ENCODE assay signal across 23 mouse cellular contexts in the genomic region with DNA sequence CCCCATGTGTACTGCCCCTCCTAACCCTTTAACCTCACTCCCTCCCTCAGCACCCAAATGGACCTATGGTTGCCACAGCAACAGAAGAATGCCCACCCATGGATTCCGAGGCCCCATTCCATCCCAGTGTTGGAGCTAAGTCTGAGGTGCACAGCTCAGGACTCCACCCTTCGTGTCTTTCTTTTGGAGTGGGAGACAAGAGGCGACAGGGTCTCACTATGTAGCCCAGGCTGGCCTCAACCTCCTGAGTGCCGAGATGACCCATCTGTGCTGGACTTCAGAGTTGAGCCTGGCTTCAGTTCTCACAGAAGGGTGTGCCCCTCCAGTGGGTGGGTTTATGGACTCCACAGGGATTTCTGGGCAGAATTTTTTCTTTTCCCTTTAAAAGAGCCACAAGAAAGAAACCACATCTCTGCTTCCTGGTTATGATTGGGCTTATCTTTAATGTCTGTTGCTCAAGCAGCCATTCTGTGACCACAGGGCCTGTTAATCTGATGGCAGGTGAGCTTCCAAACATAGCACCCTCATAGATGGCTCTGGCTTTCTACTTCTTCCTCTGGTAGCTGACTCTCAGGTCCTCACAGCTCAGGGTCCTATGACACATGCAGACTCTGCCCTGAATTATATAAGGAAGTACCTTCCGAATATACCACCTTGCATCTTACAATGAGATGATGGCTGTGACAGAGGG. TPM values are rescaled to one million over a fixed set of nuclear protein-coding genes. Genes with fewer than 3 reads are reported as not detected.
DNase-seq lines count a peak whose midpoint lies in the region; ATAC-seq and TF ChIP-seq lines count a peak whose summit lies in the region.
"Had no signal": no experiment of that assay in that cellular context is flagged by ENCODE, and none has a peak within 500 bp of the region (broad histone marks: within the 10 kb centered on the region; RNA-seq: fewer than 3 reads in every experiment).

Gene Theg, minus strand, starts transcription at position 271 of the 691 bp plus-strand sequence.

- H3K4me1 ChIP-seq in heart, embryonic 10.5 days = no peaks in the 10 kb centered on the region
- H3K4me1 ChIP-seq in testis, adult 2 months (ENCODE audit: control insufficient read depth, insufficient read depth, low read length) = peaks cover 5% of the 10 kb centered on the region
- H3K4me1 ChIP-seq in intestine, postnatal 0 days (replicated peaks; ENCODE audit: control insufficient read depth, insufficient read depth, low read length) = no peaks in the 10 kb centered on the region
- no peaks in the 10 kb centered on the region for H3K4me1 ChIP-seq in hindbrain, embryonic 11.5 days (replicated peaks; ENCODE audit: control insufficient read depth, insufficient read depth, low read length)
- H3K4me1 ChIP-seq: embryonic facial prominence, embryonic 10.5 days; forebrain, embryonic 15.5 days; heart, embryonic 13.5 days; hindbrain, embryonic 13.5 days had no signal

- H3K36me3 ChIP-seq in heart, embryonic 10.5 days = no peaks in the 10 kb centered on the region
- no peaks in the 10 kb centered on the region for H3K36me3 ChIP-seq in testis, adult 2 months (ENCODE audit: control insufficient read depth, insufficient read depth, low read length)
- H3K36me3 ChIP-seq in intestine, postnatal 0 days (ENCODE audit: control insufficient read depth, insufficient read depth) = no peaks in the 10 kb centered on the region
- no peaks in the 10 kb centered on the region for H3K36me3 ChIP-seq in hindbrain, embryonic 11.5 days (ENCODE audit: control insufficient read depth, insufficient read depth, low read length)
- H3K36me3 ChIP-seq: embryonic facial prominence, embryonic 10.5 days; forebrain, embryonic 15.5 days; heart, embryonic 13.5 days; hindbrain, embryonic 13.5 days had no signal

- no peak within 1 kb of the TSS for H3K9ac ChIP-seq in intestine, postnatal 0 days (ENCODE audit: low read depth, low read length)
- H3K9ac ChIP-seq in hindbrain, embryonic 11.5 days (ENCODE audit: low read depth, low read length) = no peak within 1 kb of the TSS
- H3K9ac ChIP-seq: forebrain, embryonic 15.5 days; heart, embryonic 13.5 days; hindbrain, embryonic 13.5 days had no signal

- intact Hi-C loops in heart, postnatal 25 days (cut with DNase I) = no loop called here

- no peak within 1 kb of the TSS for H3K27ac ChIP-seq in heart, embryonic 10.5 days
- H3K27ac ChIP-seq in testis, adult 2 months (ENCODE audit: control insufficient read depth, insufficient read depth, low read depth, low read length) = no peak within 1 kb of the TSS
- no peak within 1 kb of the TSS for H3K27ac ChIP-seq in intestine, postnatal 0 days (ENCODE audit: low read depth, low read length)
- no peak within 1 kb of the TSS for H3K27ac ChIP-seq in hindbrain, embryonic 11.5 days (ENCODE audit: low read depth, low read length)
- H3K27ac ChIP-seq: embryonic facial prominence, embryonic 10.5 days; forebrain, embryonic 15.5 days; heart, embryonic 13.5 days; hindbrain, embryonic 13.5 days had no signal

- WGBS in heart, embryonic 10.5 days = 80% methylated on average over 5 of the region's 5 CpGs
- 82% methylated on average over 5 of the region's 5 CpGs for WGBS in intestine, postnatal 0 days
- 89% methylated on average over 5 of the region's 5 CpGs for WGBS in hindbrain, embryonic 11.5 days

- no peaks in the 10 kb centered on the region for H3K9me3 ChIP-seq in heart, embryonic 10.5 days
- no peaks in the 10 kb centered on the region for H3K9me3 ChIP-seq in intestine, postnatal 0 days (ENCODE audit: control insufficient read depth)
- H3K9me3 ChIP-seq in hindbrain, embryonic 11.5 days (ENCODE audit: control insufficient read depth, low read length) = no peaks in the 10 kb centered on the region
- H3K9me3 ChIP-seq: embryonic facial prominence, embryonic 10.5 days; forebrain, embryonic 15.5 days; heart, embryonic 13.5 days; hindbrain, embryonic 13.5 days had no signal

- peaks cover 17% of the 10 kb centered on the region for H3K27me3 ChIP-seq in heart, embryonic 10.5 days (ENCODE audit: insufficient read depth, poor library complexity, severe bottlenecking)
- no peaks in the 10 kb centered on the region for H3K27me3 ChIP-seq in testis, adult 2 months (ENCODE audit: control insufficient read depth, insufficient read depth, low read length)
- H3K27me3 ChIP-seq in intestine, postnatal 0 days (replicated peaks; ENCODE audit: control insufficient read depth, insufficient read depth, low read length) = no peaks in the 10 kb centered on the region
- H3K27me3 ChIP-seq in hindbrain, embryonic 11.5 days (ENCODE audit: control insufficient read depth, insufficient read depth, low read length) = no peaks in the 10 kb centered on the region
- H3K27me3 ChIP-seq: forebrain, embryonic 15.5 days; hindbrain, embryonic 13.5 days had no signal

- ATAC-seq in intestine, postnatal 0 days = peak; percentile 41
- ATAC-seq in hindbrain, embryonic 11.5 days (ENCODE audit: low FRiP score) = no peak
- ATAC-seq: forebrain, embryonic 15.5 days had no signal

- no peak for TF ChIP-seq CTCF in testis, adult 2 months (IDR thresholded peaks at IDR 0.05; ENCODE audit: control insufficient read depth, insufficient read depth, insufficient replicate concordance, low read depth, low read length)
- TF ChIP-seq CTCF in intestine, postnatal 0 days (IDR thresholded peaks at IDR 0.05; ENCODE audit: low read depth) = no peak

- no peak within 1 kb of the TSS for H3K4me2 ChIP-seq in intestine, postnatal 0 days (replicated peaks; ENCODE audit: low read depth)
- no peak within 1 kb of the TSS for H3K4me2 ChIP-seq in hindbrain, embryonic 11.5 days (replicated peaks; ENCODE audit: low read depth, low read length)
- H3K4me2 ChIP-seq: forebrain, embryonic 15.5 days; heart, embryonic 13.5 days; hindbrain, embryonic 13.5 days had no signal

- no peak within 1 kb of the TSS for H3K4me3 ChIP-seq in heart, embryonic 10.5 days
- H3K4me3 ChIP-seq in testis, adult 2 months (ENCODE audit: control insufficient read depth, low read depth, low read length) = peak within 1 kb of the TSS; percentile 43
- H3K4me3 ChIP-seq in intestine, postnatal 0 days (ENCODE audit: low read depth, low read length) = no peak within 1 kb of the TSS
- no peak within 1 kb of the TSS for H3K4me3 ChIP-seq in hindbrain, embryonic 11.5 days (ENCODE audit: low read depth, low read length)
- H3K4me3 ChIP-seq: embryonic facial prominence, embryonic 10.5 days; forebrain, embryonic 15.5 days; heart, embryonic 13.5 days; hindbrain, embryonic 13.5 days had no signal

- peak; percentile 43; the same call in 1 of the 2 replicates for TF ChIP-seq POLR2A in testis, adult 2 months (IDR thresholded peaks at IDR 0.05; ENCODE audit: control insufficient read depth, low read depth, low read length)

- DNase-seq in heart, embryonic 10.5 days (ENCODE audit: low spot score) = peak; percentile 68
- no peak for DNase-seq in heart, postnatal 25 days (ENCODE audit: low spot score)
- no peak for DNase-seq in testis, postnatal 14 days (ENCODE audit: low spot score)
- no peak for DNase-seq in thymus, postnatal 0 days (ENCODE audit: low spot score)
- DNase-seq in hindbrain, embryonic 11.5 days (ENCODE audit: low spot score) = no peak
- DNase-seq: adrenal gland, adult 2 months; adrenal gland, postnatal 25 days; cerebellum, adult 18-20 months; cerebellum, adult 9-11 months; cerebellum, postnatal 36 days; gastrocnemius, postnatal 36 days; heart, postnatal 4 days had no signal

RNA-seq across cellular contexts. Expression of gene Theg, which starts in this region (rescaled TPM):
- not detected in 2 replicates for polyA plus RNA-seq in heart, embryonic 10.5 days (2016; fragmentation: Nextera tagmentation; extraction: Ambion mirVana)
- total RNA-seq in heart, postnatal 25 days (2021) = not detected
- polyA plus RNA-seq in testis, adult 2 months (2012; rRNA removed) = 407 and 425 TPM in 2 replicates
- not detected in 2 replicates for polyA plus RNA-seq in intestine, postnatal 0 days (2015; fragmentation: Nextera tagmentation; extraction: Ambion mirVana)
- not detected in 2 replicates for polyA plus RNA-seq in thymus, postnatal 0 days (2015; fragmentation: Nextera tagmentation; extraction: Ambion mirVana)
- not detected in 2 replicates for polyA plus RNA-seq in hindbrain, embryonic 11.5 days (2014; fragmentation: Nextera tagmentation; extraction: Ambion mirVana)
- total RNA-seq: adrenal gland, adult 2 months; adrenal gland, postnatal 25 days; CH12.LX; gastrocnemius, adult 8-10 months; gastrocnemius, postnatal 36 days; heart, adult 8-10 months; heart, postnatal 4 days had no signal
- polyA plus RNA-seq: adrenal gland, adult 2 months; embryonic facial prominence, embryonic 10.5 days; embryonic facial prominence, embryonic 14.5 days; forebrain, embryonic 15.5 days; heart, embryonic 13.5 days; heart, postnatal 0 days; hindbrain, embryonic 13.5 days had no signal

Comparison
In these comparisons a context has a peak if more than half of its experiments do, and no peak if none do; other contexts are left out.
1. RNA of gene Theg (polyA plus RNA-seq): 407 to 425 TPM in testis, adult 2 months; not detected in thymus, postnatal 0 days, not detected in hindbrain, embryonic 11.5 days, not detected in heart, embryonic 10.5 days and not detected in intestine, postnatal 0 days; every median in the first group is over 100 times any median in the second.
2. Peak in DNase-seq in heart, embryonic 10.5 days; RNA of the gene not detected or under 1 TPM.
3. Peak in ATAC-seq in intestine, postnatal 0 days; RNA of the gene not detected or under 1 TPM.